Mouse (Mus musculus) lung, postnatal 36 days (tissue): Measurements from ENCODE around the gene Retreg1.

ENCODE experiments used
- DNase-seq: peaks from one replicate; pipeline ENCODE4 v3.0.0; 2022; ENCODE audit warnings: mixed read lengths

Gene Retreg1

DNA sequence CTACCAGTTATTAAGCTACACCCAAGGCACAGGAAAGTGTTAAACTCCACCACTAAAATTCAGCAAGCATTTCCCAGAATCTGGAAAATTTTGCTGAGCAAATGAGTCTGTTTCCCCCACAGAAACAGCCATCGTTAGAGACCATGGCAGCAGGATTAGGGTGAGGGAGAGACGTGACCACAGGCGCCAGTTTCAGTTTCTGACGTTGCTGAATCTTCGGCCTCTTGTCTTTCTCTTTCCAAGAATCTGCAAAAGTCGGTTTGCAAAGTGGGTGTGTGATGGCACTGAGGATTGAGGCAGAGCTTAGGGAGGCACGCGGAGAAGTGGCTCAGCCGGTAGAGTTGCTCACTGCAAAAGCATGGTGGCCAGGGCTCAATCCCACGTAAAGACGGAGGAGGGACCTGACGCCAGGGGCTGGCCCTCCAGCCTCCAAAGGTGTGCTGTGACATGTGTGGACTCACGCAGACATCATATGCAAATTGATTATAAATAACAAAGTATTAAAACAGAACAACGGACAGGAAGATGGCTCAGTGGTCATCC is 41.5 kb downstream of the Retreg1 start:
- DNase-seq = no peak

DNA sequence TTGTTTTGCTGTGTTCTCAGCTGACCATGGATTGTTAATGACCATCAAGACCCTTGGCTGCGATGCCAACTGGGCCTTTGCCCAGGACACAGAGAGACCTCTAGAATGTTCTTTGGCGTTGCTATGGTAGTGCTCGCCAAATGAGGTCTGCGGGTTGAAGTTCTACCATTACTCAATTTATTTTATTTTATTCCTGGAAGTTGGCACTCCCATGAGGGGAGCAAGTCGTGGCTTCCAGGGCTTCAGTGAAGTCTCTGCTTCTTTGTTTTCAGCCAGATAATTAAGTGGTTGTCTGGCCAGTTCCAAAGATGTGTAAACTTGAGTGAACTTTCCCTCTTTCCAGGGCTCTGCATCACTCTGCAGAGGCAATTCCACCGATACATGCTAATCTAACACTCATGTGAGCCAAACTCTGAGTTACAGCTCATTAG is 43.6 kb downstream of the Retreg1 start:
- DNase-seq = peak; percentile 86

DNA sequence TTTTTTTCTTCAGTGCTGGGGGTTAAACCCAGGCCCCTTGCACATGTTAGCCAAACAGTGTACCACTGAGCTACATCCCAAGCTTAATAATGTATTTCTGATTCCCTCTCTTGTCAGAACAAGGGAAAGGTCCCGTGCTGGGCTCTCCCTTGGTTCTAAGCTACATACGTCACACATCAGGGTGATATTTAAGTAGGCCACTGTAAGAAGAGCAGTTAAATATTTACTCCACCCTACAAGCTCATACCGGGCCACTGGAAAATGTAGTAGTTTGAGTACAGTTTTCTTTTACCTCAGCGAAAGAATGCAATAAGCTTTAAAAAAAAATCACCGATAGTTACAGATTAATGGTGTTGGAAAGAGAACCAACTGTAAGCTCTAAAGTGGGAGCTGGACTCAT is 46.9 kb downstream of the Retreg1 start:
- no peak for DNase-seq

DNA sequence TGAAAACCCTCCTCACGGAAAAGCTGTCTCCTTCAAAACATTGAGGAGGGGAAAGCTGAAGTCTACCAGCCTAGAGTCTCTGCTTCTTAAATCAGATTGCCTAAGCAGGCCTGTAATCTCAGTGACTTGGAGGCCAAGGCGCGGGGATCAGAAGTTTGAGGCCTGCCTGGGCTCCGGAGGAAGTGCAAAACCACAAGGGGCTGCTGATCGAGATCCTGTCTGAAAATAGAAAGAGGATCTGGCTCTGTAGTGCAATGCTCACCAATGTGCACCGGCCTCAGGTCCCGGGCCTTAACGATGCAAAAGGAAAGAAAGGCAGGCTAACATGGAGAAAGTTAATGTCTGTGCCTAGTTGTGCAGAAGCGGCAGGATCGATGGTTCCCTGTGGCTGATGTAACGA is 48.6 kb downstream of the Retreg1 start:
- peak; percentile 68 for DNase-seq

DNA sequence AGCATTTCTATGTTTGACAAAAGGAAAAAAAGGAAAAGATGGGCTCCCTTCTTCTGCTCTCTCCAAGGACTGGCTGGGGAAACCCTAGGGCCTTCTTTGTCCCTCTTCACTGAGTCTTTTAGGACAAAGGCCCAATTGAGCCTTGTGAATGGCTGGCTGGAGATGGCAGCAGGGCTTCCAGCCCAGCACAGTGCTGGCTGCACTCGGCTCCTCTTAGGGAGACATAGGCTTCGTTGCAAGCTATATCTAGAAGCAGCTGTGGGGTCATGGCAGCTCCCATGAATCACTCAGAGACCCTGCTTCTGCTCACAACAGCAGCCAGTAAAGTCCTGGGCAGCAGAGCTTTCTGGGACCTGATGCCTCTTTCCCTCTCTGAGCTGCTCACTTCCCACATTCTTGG is 50.3 kb downstream of the Retreg1 start:
- no peak for DNase-seq

DNA sequence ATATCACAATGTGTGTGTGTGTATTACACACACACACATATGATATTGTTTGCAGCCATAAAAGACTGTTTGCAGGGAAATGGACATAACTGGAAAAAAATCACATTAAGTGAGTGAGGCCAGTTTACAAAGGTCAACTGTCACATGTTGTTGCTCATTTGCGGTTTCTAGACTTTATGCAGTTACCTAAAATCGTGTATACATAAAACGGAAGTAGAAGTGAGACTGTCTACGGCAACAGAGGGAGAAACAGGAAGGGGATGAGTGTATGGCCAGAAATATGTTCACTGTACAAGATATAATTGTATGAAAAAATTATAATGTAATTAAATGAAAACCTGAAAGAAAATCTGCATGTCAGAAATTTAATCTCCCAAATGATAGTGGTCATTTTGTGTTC is 53.8 kb downstream of the Retreg1 start:
- DNase-seq = no peak

DNA sequence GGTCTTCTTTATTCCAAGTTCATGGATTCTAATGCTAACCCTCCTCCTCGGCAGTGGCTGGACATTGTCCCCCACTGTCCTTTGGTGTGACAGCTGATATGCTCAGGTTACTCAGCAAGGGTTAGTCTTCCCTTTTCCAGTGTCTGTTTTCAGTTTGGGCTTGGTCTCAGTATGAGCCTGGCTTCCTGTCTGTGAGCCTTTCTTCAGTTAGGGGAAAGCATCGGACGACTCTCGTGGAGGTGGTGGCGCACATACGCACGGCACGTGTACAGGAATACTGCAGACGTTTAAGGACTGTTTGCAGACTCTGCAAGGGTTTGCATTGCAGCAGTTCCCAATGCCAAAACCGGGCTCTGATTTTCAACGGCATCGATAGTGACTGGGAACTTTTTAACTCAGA is 54.6 kb downstream of the Retreg1 start:
- DNase-seq = no peak

DNA sequence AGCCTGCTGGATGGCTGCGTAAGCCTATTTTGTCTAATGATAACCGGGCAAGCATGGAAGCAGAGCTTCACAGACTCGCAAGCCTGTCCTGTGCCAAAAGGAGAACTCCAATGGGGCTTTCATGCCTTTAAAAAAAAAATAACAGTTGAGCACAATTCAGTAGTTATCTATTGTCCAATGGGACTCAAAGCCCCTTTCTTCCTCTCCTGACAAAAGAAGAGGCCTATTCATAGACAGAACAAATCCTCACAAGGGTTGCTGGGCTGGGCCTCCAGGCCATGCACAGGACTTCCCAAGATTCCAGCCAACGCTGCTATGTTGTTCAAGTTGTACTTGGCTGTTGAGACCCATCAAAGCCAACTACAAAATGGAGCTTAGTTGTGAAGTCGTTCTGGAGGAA is 56.0 kb downstream of the Retreg1 start:
- no peak for DNase-seq

DNA sequence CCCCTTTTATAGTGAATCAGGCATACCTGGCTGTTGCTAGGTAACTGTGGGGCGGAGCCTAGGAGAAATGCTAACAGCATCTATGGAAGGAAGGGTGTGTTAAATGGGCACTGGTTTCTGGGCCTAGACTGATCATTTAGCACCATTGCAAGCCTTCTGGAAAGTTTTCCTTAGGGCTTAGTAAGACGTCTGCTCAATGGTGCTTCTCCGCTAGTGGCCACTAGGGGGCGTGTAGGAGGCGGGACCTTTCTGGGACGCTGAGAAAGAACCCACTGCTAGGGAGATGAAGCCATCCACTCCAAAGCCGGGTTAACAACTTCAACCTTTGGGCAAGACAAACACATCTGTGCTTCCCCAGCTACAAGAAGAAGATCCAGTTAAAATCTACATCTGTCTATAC is 57.6 kb downstream of the Retreg1 start:
- DNase-seq = peak; percentile 85

DNA sequence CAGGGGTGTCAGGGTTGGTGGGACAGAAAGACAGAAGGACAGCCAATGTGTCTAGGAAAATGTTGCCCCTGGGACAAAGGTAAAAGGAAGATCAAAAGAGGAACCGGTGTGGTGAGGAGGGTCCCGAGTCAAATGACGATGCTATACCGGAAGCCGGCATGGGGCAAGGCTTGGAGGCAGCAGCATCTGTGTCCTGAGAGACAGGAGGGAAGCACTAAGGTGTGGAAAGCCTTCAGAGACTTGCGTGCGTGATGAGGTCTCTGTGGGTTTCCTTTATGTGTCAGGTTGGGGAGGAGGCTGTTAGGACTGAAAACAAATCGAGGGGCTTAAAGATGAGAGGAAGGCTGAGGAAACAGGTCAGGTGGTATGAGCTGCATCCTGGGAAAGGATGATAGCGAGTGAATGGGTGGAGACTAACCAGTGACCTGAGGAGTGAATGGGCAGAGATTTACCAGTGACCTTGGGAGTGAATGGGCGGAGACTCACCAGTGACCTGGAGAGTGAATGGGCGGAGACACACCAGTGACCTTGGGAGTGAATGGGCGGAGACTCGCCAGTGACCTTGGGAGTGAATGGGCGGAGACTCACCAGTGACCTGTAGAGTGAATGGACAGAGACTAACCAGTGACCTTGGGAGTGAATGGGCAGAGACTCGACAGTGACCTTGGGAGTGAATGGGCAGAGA is 60.1 kb downstream of the Retreg1 start:
- DNase-seq = no peak

DNA sequence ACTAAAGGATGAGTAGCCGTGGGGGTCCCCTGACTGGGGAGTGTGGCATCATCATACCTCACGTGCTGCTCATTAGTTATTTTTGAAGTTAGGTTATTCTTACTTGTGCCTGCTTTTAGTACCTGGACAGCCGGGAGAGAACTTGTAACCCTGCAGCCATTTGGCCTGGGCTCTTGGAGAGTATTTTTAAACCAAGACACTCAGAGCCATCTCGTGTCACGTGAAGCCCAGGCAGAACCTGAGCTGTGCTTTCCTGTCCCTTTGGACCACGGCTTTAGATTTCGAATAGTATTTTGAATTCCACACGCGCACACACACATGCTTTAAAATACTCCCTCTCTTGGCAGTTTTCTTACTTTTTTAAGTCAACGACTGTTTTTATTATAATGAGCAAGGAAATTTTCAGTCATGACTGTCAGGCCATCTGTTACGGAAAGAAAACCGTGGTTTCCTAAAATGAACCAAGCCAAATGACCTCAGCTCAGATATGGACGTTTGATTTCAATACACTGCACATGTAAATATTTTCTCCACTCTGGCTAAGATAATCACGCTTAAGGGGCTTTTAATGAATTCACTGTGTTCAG is 61.5 kb downstream of the Retreg1 start:
- DNase-seq = no peak

DNA sequence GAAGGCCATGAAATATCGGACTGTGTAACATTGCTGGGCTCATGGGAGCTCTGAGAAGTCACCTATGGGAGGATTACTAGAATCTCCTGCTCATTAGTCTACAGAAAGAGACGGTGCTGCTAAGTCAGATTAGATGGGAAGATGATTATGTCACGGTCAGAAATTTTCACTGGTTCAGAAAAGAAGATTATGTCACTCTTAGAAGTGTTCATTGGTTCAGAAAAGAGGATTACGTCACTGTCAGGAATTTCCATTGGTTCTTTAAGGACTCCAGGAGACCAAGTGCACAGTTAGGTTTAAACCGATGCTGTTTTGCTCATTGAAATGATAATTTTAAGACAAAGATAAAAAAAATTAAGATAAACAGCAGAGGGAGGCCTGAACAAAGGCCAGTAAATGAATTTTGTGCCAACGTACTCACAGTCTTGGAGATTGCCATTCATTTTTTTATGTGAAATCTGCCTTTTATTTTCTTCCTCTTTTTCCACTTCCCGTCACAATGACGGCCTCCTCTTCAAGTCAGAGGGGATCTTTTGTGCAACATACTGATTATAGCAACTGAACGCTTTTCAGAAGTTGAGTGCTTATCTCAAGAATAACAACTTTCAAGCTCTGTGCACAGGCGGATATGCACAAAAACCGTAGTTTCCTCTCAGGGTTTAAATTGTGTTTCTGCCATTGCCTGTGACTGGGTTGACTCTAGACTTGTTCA is 67.0 kb downstream of the Retreg1 start:
- no peak for DNase-seq

DNA sequence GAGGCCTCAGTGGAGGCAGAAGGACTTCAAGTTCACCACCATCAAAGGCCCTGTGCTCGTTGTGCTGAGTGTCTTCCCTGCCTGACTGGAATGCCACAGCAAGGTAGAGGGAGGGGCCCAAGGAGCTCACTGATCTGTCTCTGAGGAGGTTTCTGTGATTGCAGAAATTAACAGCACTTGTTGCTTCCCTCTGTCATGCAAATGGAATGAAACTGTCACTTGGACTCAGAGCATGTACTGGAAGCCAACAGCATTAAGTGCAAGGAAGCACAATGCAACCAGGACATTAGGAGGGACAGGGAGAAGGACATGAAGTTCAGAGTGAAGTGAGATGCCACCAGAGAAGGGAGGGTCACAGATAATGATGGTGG is 67.5 kb downstream of the Retreg1 start:
- no peak for DNase-seq

DNA sequence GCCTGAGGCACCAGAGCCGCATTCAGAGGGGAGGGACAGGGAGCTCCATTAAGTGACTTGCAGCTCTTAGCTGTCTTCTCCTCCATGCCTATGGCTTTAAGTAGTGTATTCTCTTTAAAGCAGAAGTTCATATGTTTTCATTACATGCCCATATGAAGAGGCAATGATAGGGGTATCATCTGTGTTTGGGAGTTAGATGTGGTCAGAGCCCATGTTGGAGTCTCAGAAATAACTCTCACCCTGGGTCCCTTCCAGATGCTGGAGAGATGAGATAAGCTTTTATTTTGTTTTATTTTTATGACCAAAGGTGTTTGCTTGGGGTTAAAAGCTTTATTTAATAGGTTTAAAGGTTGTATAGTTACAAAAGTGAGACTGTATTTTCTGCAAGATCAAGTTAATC is 67.9 kb downstream of the Retreg1 start:
- DNase-seq = no peak

DNA sequence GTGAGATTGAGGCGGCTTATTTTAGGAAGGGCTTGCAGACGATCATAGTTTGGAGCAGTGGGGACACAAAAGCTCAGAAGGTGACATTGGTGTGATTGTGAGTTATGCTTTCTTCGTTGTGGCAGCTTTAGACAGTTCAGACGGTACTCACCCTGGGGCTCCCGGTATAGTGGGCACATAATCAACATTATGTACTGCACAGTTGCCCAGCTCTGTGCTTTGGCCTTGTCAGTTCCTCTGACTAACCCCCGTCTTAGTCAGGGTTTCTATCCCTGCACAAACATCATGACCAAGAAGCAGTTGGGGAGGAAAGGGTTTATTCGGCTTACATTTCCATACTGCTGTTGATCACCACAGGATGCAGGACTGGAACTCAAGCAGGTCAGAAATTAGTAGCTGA is 69.9 kb downstream of the Retreg1 start:
- DNase-seq = no peak

DNA sequence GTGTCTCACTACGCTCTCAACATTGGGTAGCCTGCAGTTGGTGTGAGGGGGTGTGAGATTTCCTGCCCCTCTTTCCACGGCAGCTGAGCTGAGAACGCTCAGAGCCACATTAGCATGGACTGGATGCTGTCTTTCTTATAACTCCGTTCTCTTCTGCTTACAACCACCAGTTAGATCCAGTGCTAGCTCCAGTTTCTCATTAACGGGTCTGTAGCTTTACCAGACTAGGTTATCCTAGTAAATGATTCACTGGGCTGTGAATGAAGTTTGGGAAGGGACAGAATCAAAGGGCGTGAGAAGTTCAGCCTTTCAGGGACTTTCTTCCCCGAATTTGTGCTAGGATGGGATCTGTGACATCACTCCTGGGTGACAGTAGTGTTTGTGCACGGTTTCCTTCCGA is 70.7 kb downstream of the Retreg1 start:
- no peak for DNase-seq

DNA sequence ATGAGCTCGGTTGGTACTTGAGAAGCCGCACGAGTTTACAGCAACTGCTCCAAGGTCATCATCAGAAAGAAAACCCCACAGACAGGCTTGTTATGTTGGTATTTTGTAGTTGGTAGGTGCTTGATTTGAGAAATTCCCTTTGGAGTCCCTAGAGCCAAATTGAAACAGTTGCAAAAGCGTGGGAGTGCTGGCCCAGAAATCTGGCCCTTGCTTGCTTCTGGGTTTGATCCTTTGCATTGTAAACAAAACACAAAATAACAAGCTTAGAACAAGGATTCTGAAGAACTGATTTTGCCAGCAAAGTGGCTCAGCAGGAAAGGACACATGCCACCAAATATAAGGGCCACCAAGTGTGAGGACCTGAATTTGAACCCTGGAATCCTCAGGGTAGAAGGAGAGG is 71.2 kb downstream of the Retreg1 start:
- DNase-seq = peak; percentile 25

DNA sequence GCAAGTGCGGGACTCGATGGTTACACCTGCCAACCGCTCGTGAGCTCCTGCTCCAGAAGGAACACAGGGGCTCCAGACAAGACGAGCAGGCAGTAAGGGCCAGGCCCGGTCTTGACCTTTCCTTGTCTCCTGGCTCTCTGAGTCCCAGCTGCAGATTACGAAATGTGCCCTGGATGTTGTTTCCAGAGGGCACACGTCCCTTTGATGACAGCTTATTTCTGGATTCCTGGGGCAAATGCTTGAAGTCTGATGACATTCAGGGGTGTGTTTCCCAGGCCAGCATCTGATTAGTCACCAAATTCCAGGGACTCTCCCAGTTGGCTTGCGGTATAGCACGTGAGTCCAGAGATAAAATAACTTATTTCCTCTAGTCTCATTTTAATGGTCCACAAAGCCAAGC is 72.0 kb downstream of the Retreg1 start:
- DNase-seq = peak; percentile 86

DNA sequence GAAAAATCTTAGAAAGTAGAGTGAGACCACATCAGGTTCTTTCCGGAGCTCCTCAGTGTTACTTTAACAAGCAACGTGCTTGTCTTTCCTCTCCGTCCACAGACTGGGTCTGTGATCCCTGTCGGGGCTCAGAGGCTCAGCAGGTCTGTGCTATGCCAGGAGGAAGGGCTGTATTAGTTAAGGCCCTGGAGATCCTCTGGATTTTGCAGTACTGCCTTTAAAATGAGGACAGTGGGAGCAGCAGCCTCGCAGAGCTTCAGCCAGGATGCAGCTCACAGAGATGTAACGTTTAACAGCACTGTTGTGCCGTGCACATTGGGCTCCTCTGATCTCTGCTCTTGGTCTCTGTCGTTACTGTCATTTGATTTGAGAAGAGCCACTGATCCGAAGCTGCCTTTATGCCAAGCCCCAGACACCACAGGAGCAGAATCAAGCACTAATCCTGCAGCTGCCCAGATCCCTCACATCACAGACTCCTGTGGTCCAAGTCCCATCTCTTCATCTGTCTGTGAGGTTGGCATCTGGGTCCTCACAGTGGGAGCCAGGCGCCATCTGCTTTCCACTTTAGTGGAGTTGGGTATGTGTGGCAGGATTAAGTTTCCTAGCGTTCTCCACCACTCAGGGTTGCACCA is 72.7 kb downstream of the Retreg1 start:
- DNase-seq = no peak

DNA sequence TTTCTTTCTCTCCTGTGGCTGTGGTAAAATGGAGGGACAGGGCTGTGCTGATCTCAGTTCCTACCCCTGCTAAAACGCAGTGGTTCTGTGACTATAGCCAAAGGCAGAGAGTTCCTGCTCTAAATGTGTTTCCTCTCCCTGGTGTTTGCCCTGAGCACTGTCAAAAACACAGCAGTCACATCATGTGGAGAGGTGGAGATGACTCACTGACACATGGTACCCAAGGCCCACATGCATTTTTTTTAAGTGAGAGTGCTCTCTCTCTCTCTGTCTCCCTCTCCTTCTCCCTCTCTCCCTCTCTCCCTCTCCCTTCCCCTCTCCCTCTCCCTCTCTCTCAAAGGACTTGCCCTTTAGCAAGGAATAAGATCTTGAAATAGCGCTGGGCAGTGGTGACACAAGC is 73.3 kb downstream of the Retreg1 start:
- DNase-seq = no peak

DNA sequence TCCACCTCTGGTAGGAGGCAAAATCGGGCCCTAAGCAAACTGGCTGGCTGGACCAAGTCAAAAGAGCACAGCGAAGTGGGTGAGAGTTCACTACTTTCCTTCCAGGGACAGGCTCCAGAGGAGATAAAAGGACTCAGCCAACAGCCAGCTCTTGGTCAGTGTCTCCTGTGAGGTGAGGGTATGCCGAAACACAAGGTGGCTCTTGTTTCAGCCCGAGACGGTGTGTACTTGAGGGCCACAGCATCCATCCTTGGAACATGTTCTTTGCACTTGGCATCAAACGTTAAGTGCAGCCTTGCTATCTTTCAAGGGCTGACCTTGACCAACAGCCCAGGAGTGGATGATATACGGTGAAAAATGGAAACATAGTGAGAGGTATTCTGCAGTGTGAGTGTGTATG is 75.7 kb downstream of the Retreg1 start:
- DNase-seq = no peak

DNA sequence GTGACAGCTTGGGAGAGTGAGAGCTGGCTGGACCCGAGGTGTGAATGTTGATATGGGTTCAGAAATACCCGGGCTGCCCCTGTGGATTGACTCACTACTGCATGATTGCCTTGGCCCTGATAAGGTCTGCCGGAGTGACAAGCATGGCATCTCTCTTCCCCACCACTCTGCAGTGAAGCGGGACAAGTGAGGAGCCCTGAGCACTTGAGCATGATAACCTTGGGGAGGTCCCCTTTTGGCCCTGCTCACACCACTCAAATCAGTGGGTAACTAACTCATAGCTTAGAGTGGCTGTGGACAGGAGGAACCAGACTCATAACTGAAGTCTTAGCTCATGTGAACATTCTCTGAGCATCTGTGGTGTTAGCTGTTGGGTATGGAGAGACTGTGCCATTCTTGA is 77.0 kb downstream of the Retreg1 start:
- no peak for DNase-seq

DNA sequence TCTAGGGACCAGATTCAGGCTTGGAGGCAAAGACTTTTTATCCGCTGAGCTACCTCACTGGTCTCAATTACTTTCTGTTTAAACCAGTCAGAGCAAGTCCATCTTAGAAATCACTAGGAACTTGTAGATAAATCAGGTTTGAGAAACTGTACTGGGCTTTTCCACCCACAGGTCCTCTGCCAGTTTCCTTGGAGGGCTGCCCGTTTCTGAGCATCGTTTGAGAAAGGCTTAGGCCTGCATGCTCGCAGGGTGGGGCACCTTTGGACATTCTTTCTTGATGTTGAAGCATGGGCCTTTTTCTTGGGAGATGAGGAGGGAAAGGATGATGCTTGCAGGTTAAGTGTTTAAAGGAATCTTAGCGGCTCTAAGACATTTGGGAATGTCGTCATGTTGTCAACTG is 77.9 kb downstream of the Retreg1 start:
- peak; percentile 21 for DNase-seq

DNA sequence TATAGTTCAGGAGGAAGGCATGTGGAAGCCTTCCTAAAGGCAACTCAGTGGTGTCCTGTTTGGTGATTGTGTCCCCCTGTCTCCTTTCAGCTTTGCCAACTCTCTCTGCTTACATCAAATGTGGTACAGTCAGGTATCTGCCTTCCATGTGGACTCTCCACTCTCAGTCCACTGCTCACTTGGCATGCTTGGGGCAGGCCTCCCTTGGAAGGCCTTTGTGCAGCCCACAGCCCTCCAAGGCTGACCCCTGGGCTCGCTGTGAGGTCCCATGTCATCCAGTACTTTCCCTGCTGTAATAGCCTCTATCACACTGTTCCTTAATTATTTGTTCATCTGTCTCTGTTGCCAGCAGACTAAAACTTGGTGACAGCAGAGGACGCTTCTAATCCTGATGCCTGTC is 79.0 kb downstream of the Retreg1 start:
- DNase-seq = no peak
